Mouse (Mus musculus): Measurements from ENCODE around the gene Macrod2. TPM values are rescaled to one million over a fixed set of nuclear protein-coding genes. Genes with fewer than 3 reads are reported as not detected.

The Macrod2 gene
- total RNA-seq, 2 experiments from 2014 or later: 14.0 to 18.0 TPM

- intact Hi-C loops (cut with DNase I): no loop called here
- no peak for DNase-seq
Measured at GRCm38 (mm10) chr2:141565986-141566385, 1170.9 kb downstream of the Macrod2 start.

GRCm38 (mm10) chr2:141571360-141571759 lies 1176.3 kb downstream of the Macrod2 start:
- no peak for DNase-seq
- intact Hi-C loops (cut with DNase I): no loop called here

- DNase-seq: no peak
- intact Hi-C loops (cut with DNase I): no loop called here
Measured at GRCm38 (mm10) chr2:141578206-141578605, 1183.1 kb downstream of the Macrod2 start.

- no peak for DNase-seq
- intact Hi-C loops (cut with DNase I): no loop called here
Measured at GRCm38 (mm10) chr2:141582431-141582830, 1187.3 kb downstream of the Macrod2 start.

GRCm38 (mm10) chr2:141582933-141583332 lies 1187.8 kb downstream of the Macrod2 start:
- intact Hi-C loops (cut with DNase I): no loop called here
- no peak for DNase-seq

GRCm38 (mm10) chr2:141587290-141587689 lies 1192.2 kb downstream of the Macrod2 start:
- DNase-seq: no peak
- intact Hi-C loops (cut with DNase I): no loop called here

GRCm38 (mm10) chr2:141591326-141591725 lies 1196.2 kb downstream of the Macrod2 start:
- intact Hi-C loops (cut with DNase I): no loop called here

GRCm38 (mm10) chr2:141594811-141595210 lies 1199.7 kb downstream of the Macrod2 start:
- no peak for DNase-seq
- intact Hi-C loops (cut with DNase I): no loop called here

More at GRCm38 (mm10) chr2:141591326-141591725, 1196.2 kb downstream of the Macrod2 start:
- no peak for DNase-seq

GRCm38 (mm10) chr2:141617721-141618120 lies 1222.6 kb downstream of the Macrod2 start:
- DNase-seq: no peak
- intact Hi-C loops (cut with DNase I): no loop called here

GRCm38 (mm10) chr2:141618257-141618656 lies 1223.1 kb downstream of the Macrod2 start:
- DNase-seq: no peak
- intact Hi-C loops (cut with DNase I): no loop called here

- intact Hi-C loops (cut with DNase I): no loop called here
- no peak for DNase-seq
Measured at GRCm38 (mm10) chr2:141664051-141664450, 1268.9 kb downstream of the Macrod2 start.

GRCm38 (mm10) chr2:141672814-141673213 lies 1277.7 kb downstream of the Macrod2 start:
- DNase-seq: no peak
- intact Hi-C loops (cut with DNase I): no loop called here

- intact Hi-C loops (cut with DNase I): no loop called here
- no peak for DNase-seq
Measured at GRCm38 (mm10) chr2:141673405-141673804, 1278.3 kb downstream of the Macrod2 start.

GRCm38 (mm10) chr2:141697541-141697940 lies 1302.4 kb downstream of the Macrod2 start:
- intact Hi-C loops (cut with DNase I): no loop called here
- no peak for DNase-seq

GRCm38 (mm10) chr2:141698320-141698719 lies 1303.2 kb downstream of the Macrod2 start:
- intact Hi-C loops (cut with DNase I): no loop called here
- no peak for DNase-seq

- DNase-seq: no peak
- intact Hi-C loops (cut with DNase I): no loop called here
Measured at GRCm38 (mm10) chr2:141700759-141701452, 1305.8 kb downstream of the Macrod2 start.

GRCm38 (mm10) chr2:141711785-141712184 lies 1316.7 kb downstream of the Macrod2 start:
- no peak for DNase-seq
- intact Hi-C loops (cut with DNase I): no loop called here

GRCm38 (mm10) chr2:141712265-141712664 lies 1317.2 kb downstream of the Macrod2 start:
- DNase-seq: no peak
- intact Hi-C loops (cut with DNase I): no loop called here

GRCm38 (mm10) chr2:141715061-141715460 lies 1320.0 kb downstream of the Macrod2 start:
- intact Hi-C loops (cut with DNase I): no loop called here

GRCm38 (mm10) chr2:141722531-141722930 lies 1327.4 kb downstream of the Macrod2 start:
- no peak for DNase-seq
- intact Hi-C loops (cut with DNase I): no loop called here

More at GRCm38 (mm10) chr2:141715061-141715460, 1320.0 kb downstream of the Macrod2 start:
- no peak for DNase-seq

GRCm38 (mm10) chr2:141728998-141729397 lies 1333.9 kb downstream of the Macrod2 start:
- intact Hi-C loops (cut with DNase I): no loop called here

GRCm38 (mm10) chr2:141736685-141737456 lies 1341.8 kb downstream of the Macrod2 start:
- intact Hi-C loops (cut with DNase I): no loop called here
- DNase-seq: no peak

More at GRCm38 (mm10) chr2:141728998-141729397, 1333.9 kb downstream of the Macrod2 start:
- no peak for DNase-seq

Data from gastrocnemius, postnatal 36 days (tissue).